Mouse (Mus musculus) kidney, adult 11 months (tissue): Measurements from ENCODE around the gene P4hb.
A peak's percentile ranks its signal among the peaks of the same experiment; 100 is the strongest.
"Not testable (repeated sequence)": the region's sequence is repeated elsewhere in the genome, so short reads cannot be mapped to it uniquely, and the experiment has no call there.

Source experiments
- DNase-seq: peaks from one replicate; pipeline ENCODE4 v3.0.0; 2022

P4hb gene

DNA sequence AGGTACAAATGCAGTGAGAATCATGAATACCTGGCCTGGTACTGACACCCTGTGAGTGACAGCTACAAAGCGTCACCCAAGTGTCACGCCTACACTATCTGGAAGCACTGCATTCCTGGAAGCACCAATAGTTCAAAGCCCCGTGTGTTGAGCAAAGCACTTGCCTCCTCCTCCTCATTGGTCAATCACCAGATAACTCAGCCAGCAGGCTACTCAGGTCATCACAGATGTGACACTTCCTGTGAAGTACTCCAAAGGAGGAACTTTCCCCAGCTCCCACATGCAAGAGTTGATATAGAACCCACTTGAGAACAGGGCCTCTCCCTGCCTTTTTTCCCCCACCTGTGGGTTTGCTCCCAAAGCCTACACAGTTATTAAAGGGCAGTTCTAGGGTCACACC lies 1.9 kb downstream of the P4hb start:
- DNase-seq = no peak

DNA sequence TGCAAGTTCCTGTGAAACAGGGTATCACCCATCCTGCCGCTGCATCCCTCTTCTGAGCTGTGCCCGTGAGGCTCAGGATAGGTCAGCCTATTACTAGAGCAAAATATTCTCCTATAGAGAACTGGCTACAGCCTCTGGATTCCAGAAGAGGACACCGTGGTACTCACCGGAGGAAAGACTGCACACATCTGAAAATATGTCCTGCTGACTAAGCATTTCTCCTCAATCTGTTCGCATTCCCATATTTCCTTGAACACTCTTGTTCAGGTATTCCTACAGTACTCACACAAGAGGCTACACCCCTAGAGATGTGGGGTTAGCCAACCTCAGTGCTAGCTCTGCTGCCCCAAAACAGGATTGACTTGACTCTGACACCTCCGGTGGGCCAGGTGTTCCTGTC lies 4.7 kb downstream of the P4hb start:
- no peak for DNase-seq

DNA sequence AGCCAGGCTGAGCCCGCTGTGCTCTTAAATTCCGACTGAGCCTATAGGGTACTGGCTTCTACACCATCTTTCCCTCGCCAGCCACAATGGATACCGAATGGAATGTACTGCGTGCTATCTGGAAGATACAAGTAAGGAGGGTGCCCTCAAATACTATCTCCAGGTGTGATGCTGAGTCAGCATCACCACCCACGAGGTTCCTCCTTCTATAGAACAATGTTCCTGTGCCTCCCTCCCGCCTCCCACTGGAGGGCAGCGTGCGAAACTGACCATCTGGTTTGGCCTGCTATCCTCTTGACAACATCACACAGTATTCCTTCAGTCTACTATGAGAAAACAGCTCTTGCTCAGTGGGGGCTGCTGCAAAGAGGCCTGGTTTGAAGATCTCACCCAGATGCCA lies 7.9 kb downstream of the P4hb start:
- DNase-seq = no peak

DNA sequence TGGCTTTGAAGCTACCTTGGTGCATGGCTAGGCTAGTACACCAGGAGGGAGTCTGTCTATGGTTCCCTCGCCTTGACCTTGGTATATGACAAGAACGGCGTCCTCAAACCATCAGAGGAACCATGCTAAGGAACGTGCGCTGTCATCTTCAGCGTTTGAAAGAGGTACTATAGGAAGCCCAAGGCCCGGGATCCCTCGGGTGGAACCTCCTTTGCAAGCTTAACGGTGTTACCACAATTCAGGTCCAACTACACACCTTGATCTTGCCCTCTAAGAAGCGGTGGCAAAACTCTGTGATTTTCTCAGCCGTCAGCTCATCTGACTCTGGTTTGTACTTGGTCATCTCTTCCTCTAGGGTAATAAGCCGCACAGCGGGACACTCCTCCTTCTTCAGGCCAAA lies 10.1 kb downstream of the P4hb start:
- no peak for DNase-seq

DNA sequence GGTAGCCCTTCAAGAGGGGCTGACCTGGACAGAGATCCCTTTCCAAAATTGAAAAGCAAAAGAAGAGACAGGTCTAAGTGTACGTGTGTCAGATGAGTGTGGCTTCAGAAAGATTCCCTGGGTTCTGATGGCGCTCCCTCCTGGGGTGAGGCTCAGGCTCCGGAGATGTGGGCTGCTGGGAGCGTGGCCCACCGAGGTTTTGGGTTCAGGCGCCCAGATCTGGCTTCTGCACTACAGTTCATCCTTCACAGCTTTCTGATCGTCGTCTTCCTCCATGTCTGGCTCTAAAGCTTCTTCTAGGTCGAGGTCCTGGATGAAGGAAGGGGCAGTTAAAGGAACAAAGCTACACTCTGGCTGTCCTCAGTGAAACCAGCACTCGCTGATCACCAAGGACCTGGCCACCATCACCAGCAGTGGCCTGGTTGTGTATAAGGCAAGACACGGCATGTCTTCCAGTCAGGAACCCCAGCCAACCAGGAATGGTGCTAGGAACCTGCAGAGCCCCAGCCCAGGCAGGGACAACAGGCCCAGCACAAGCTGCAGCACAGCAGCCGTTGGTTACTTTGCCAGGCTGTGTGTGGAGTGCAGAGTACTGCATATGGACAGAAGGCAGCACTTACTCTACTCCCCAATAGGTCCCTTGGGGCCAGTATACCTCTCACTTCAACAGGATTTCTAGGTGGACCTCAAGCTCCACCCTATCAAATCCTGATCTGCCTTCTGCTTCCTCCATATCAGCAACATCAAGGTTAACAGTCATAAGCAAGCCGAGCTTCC lies 11.9 kb downstream of the P4hb start:
- DNase-seq = no peak

DNA sequence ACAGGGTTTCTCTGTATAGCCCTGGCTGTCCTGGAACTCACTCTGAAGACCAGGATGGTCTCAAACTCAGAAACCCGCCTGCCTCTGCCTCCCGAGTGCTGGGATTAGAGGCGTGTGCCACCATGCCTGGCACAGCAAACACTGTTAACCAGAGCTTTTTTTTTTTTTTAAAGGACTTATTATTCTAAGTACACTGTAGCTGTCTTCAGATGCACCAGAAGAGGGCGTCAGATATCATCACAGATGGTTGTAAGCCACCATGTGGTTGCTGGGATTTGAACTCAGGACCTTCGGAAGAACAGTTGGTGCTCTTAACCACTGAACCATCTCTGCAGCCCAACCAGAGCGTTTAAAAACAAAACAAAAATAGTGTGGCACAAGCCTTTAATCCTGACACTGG lies 14.2 kb downstream of the P4hb start:
- DNase-seq = not testable (repeated sequence)

DNA sequence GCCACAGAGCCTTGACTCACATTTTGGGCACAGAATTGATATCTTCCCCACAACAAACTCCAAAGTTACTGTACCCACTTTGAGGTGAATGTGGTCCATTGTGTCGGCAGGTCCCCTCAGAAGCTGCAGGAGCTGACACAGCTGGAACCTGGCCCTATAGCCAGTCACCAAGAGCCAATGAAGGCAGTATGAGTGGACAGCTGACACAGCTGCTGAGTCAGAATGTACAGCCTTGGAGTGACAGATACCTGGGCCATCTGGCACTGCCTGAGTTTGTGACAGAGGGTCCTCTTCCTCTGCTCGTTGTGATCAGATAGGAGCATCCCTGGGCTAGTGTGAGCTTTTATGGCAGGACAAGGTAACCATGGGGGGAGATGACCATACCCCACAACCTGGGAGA lies 17.8 kb downstream of the P4hb start:
- no peak for DNase-seq

DNA sequence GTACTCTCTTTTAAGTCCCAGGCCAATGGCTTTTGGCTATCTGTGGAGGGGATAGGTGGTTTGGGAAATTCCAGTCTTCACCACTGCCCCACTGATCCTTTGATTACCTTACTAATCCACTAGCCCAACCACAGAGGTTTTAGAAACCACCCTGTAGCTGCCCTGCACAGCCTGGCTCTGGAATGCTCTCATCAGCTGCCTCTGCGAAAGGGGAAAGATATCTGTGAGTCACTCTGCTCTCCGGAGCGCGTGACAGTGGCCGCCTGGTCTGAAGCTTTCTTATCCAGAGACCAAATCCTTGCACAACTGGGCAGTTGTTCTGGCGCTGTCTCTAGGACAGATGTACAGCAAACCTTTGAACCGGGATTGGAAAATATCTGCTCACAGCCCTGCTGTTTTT lies 18.2 kb downstream of the P4hb start:
- no peak for DNase-seq

DNA sequence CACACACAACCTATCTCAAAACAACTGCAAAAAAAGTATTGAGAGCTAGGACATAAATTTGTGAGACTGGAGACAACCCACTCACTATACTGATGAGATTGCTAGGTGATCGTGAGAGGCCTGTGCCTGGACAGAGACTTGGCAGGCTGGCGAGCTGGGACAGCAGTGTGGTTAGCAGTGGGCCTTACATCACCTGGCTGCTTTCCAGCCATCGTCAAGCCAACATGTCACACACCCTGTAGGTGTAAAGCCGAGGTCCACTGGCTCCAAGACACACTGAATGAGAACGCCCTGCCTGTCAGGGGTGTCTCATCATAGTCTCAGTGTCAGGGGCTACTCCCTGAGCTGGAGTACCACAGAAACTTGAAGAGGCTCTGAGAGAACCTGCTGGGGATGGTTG lies 20.3 kb downstream of the P4hb start:
- DNase-seq = no peak

DNA sequence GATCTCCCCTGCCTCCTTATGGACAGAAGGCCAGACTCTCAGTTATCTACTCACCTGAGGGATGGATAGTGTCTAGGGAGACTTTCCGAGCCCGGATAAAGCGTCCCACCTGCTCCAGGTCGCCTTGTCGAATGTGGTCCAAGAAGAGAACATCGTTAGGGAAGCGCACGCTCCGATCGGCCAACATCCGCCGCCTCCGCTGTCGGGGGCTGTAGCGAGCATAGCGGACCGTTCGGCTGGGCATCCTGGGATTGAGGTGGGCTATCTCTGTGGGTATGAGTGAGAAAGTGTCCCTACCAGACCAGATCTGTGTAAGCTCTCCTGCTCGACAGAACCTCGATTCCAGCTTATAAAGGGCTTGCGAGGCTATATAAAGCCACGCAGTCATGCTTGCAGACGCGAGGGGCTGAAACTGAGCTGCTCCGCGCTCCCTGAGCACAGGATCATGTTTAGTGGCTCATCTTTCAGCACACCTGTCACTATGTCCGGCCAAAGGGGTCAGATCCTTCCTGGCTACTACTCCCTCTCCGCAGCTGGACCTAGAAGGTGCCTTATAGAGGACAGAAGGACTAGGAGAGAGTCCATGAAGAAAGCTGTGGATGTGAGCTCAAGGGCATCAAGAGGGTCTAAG lies 22.1 kb downstream of the P4hb start, which contains the start of gene Ppp1r27:
Gene Ppp1r27, minus strand, starts transcription at position 323 of the 631 bp plus-strand sequence.
- DNase-seq = no peak

DNA sequence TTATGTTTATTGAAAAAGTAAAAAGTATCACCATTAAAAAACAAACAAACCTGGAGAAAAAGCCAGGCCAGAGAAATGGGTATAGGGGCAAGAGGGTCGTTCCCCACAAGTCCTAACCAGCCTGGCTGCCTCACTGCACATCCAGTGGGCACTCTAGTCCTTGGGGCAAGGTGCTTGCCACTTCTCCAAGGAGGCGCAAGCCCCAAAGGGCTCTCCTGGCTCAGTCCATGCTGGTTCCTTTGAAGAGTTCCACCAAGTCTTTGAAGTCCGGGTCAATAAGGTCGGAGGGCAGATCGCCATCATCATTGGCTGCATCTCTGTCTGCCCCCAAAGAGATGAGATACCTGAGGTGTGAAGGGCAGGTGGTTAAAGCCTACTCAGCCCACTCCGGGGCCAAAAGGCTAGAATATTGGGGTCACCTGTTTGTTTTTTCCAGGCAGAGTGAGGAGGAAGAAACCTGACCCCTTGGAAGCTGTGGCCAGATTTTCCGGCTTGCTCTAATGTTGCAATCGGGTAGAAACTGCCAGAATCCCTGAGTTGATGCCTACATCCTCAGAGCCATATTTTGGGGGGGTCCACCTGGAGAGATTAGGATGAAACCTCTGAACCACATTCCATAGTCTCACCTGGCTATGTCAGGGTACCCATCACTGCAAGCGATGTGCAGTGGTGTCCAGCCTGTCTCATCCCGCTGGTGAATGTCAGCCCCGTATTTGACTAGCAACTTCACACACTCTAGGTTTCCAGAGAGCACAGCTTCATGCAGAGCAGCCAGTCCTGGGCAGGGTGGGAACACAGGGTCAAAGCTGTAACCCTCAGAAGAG lies 22.9 kb downstream of the P4hb start:
- no peak for DNase-seq

DNA sequence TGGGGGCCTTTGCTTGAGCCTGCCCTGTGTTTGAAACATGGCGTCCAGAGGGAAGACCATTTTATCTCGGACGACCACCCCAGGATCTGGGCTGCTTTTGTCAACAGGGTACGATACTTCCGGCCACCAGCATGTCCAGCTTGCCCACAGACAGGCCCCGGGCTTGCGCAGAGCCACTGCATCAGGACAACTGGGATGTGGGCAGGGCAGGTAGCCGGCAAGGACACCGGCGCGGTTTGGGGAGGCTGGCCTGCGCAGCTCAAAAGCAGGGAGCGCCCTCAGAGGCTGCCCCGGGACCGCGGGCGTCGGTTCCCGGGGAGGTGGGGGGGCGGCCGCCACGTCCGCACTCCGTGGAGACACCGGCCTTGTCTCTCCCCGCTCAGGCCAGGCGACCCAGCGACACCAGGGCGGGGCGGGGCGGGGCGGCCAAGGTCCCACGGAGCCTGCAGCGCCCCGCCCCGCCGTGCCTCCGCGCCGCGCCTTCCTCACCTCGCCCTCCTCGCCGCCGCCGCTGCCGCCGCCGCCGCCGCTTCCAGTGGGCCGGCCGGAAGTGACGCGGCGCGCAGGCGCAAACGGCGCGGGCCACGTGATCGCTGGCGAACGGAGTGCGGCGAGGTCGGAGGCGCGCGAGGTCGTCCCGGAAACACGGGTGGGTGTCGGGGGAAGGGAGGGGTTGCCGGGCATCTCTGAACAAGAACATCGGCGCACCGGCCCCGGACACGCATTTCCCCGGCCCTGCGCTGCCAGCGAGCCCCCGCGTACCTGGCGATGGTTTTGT lies 23.7 kb downstream of the P4hb start, which contains the start of gene Mcrip1:
Gene Mcrip1, minus strand, starts transcription at position 560 of the 778 bp plus-strand sequence.
- peak; percentile 91 for DNase-seq

DNA sequence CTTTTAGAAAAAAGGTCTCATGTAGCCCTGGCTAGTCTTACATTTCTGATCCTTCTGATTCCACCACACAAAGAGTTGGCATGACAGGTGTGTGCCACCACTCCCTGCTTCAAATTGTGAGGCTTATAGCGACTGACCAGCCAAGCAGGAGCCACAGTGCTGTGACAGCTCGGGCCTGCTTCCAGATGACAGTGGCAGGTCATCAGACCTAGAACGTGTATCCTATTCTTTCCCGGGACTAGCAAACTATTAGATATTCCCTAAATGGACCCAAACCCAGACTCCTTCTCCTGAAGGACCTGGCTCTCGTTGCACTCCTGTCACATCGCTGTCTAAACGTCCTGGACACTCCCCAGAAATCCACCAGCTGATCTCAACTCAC lies 24.3 kb downstream of the P4hb start:
- no peak for DNase-seq

DNA sequence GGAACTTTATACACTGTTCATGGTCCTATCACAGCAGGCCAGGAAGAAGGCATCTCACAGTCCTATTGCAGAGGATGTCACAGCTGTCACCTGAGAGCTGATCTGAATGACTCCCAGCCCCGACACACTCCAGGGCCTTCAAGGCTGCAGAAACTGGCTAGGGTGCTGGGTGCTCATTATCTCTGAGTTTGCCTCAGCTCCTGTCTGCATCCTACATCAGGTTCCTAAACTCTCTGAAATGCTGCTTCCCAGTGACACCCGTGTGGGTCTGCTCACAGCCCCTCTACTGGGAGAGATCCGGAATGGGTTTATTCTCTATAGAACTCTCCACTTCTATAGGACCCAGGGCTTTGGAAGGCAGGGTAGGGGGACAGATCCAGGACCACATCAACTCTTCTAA lies 24.8 kb downstream of the P4hb start:
- no peak for DNase-seq

DNA sequence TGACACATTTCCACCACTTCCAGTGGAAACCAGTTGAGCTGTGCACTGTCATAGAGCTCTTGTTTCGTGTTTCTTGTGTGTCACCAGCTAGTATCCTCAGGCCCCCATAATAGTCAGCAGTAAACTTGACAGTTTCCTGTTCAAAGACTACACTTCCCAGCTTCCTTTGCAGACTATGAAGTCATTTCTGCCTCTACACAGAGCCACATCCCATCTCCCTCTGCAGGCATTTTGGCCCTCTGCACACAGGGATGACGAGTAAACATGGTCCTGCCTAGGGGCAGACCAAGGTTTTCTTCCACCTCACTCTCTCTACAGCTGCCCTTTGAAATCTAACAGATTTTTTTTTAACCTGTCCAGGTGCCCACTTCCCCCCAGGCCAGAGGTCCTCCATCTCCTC lies 25.6 kb downstream of the P4hb start:
- DNase-seq = no peak

DNA sequence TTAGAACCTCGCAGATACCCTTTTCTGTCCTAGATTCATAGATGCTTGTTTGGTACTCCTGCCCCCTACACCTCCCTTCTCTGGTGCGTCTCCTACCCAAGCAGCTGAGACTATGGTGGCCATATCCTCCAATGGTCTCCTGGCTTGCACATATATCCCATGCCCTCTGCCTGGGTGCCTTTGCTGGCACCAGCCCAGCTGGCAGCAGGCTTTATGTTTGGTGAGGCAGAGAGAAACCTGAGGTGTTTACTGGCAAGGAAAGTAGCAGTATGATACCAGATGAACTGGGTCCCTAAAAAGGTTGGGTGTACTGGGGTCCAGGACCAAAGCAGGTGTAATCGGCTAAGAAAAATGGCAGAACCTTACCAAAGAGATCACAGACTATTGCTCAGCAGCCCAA lies 27.1 kb downstream of the P4hb start:
- peak; percentile 60 for DNase-seq

DNA sequence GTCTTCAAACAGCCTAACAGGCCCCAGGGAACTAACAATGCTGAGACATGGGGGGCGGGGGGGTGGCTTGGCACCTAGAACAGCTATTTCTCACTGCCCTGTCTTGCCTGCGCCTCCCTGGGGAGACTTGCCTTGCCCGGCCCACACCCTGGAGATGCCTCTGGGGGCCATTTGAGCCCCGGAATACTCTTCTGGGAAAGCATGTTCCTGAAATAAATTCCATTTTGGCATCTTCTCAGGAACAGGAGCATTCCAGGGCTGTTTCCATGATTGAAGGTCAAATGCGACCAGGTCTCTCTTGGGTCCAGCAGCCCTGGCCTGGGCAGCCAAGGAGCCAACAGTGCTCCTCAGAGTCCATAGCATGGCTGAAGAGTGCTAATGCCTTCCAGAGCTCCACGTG lies 30.7 kb downstream of the P4hb start:
- DNase-seq = peak; percentile 46

DNA sequence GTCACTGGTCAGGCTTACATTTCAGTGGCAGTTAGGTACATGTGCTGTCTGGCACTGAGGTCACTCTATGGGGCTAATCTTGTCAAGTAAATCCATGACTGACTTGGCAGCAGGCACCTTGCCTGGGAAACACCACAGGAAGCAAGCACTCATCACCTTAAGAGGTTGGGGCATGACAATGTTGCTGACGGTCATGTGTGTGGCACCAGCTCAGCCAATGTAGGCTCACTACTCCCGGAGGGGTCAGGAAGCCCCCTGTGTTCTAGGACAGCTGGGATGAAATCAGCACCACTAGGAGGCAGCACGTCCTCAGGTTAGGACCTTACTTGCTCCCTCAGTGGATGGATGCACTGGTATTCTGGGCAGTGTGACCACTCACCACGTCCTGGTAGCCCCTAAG lies 31.1 kb downstream of the P4hb start:
- peak; percentile 52 for DNase-seq

DNA sequence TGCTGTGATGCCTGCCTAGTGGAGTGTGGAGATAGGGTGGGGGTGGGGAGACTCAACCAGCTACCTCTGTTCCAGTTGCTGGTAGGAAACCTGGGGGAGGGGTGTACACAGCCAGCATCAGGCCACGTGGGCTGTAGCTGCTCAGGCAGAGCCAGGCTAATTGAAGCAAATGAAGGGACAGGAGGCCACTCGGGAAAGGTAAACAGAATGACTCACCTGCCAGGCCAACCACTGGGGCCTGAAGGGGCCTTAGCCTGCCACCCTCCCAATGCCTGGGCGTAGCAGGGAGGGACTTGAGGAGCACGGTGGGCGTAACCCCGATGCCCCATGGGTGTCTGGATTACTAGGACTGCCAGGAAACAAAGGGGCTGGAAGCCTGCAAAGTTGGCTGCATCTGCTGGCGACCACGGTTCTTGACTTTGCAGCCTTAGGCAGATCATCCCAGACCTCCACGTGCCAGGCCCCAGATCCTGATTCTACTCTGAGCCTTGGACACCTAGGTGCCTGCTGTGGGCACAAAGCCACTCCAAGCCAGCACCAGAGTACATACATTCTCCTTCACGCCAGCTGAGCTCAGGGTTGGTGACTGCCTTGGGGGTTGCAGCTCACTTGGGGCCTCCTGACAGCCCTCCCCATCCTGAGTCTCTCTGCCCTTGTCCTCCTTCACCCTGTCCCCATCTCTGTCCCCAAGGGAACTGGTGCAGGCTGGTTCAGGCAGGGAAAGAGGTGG lies 33.6 kb downstream of the P4hb start:
- peak; percentile 93 for DNase-seq

DNA sequence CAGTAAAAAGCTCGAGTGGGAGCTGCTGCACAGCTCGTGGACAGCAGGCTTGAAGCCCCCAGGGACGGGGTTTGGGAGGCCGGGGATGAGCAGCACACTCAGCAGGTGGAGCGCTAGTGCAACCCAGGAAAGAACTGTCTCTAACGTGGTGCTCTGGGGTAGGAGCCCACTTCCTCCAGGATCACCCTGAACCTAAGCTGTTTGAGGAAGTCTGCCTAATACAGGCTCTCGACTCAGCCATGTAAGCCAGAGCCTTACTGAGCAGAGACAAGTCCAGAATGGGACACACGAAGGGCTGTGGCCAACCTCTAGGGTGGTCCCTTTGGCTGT lies 34.1 kb downstream of the P4hb start:
- DNase-seq = no peak

DNA sequence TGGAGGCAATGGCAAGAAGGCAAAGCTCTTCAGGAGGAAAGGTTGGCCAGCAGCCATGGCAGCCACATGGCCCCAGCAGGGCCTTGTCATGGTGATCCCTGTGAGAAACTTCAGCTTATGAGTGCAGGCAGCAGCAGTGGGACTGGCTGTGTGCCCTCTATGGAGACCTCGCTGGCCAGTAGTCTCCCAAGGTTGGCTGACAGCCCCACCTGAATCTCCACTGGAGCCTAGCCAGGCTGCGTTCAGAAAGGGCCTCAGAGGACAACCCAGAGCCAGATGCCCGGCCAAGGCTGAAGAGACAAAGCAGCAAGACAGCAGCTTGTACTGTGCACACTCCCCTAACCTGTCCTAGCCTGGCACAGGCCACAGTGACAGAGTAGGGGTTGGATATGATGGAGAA lies 34.6 kb downstream of the P4hb start:
- DNase-seq = peak; percentile 93

DNA sequence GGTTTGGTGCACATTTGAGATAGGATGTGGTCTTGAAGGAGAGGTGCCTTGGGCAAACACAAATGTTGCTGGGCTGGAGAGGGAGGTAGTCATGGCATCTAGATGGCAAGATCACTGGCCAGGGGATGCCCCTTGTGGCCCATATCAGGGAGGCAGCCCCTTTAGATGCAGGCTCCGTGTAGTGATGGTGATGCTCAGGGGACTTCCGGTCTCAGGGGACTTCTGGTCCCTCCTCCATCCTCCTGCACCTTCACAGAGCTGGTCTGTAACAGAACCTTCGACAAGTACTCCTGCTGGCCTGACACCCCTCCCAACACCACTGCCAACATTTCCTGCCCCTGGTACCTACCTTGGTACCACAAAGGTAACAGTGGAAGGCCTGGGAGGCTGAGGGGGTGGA lies 37.2 kb downstream of the P4hb start:
- DNase-seq = no peak
